Mouse (Mus musculus): ENCODE measurements around the gene Usp36.
"Not testable (repeated sequence)": the region's sequence is repeated elsewhere in the genome, so short reads cannot be mapped to it uniquely, and the experiment has no call there.

Usp36 gene

GRCm38 (mm10) chr11:118303959-118304358, 13.9 kb upstream of the Usp36 start:
- in situ Hi-C loops (cut with MboI, MseI): not testable (repeated sequence)

DNA sequence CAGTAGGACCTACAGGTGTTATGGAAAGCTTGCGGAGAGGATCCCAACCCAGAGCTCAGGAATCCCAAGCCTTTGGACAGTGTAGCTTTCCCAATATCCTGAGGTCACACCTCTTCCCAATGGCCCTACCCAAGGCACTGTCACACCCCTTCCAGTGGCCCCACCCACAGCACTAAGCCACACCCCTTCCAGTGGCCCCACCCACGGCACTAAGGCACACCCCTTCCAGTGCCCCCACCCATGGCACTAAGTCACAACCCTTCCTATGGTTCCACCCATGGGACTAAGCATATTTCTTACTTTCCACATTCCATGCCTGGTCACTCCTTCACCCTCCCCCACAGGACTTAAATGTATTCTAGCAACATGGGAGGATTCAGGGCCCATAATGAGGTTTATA, 8.8 kb upstream of the Usp36 start:
- in situ Hi-C loops (cut with MboI, MseI): no loop called here

- in situ Hi-C loops (cut with MboI, MseI): no loop called here
Observed at GRCm38 (mm10) chr11:118297967-118298366, 7.9 kb upstream of the Usp36 start.

GRCm38 (mm10) chr11:118295026-118295425, 5.0 kb upstream of the Usp36 start:
- in situ Hi-C loops (cut with MboI, MseI): no loop called here

GRCm38 (mm10) chr11:118292671-118293070, 2.6 kb upstream of the Usp36 start:
- in situ Hi-C loops (cut with MboI, MseI): no loop called here

DNA sequence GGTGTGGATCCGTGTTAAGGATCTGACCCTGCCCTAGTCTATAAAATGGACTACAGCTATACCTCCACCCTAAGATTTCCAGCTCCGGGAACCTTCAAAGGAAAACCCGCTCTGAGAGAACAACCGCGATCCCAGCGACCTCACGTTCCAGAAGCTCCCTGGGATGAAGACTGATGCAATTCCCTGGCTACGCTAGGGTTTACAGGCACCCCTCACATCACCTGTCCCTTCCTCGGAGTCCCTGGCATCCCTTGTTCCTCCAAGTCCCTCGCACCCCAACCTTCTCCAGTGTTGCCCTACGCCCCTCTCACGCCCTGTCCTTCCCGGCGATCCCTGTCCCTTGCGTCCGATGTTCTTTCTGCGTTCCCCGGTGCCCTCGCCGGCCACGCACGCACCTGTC, 482 bp downstream of the Usp36 start:
- in situ Hi-C loops (cut with MboI, MseI): loop anchor here (5.0 kb wide), 1 partner anchor 47 kb away; no protein-coding TSS in a partner anchor

DNA sequence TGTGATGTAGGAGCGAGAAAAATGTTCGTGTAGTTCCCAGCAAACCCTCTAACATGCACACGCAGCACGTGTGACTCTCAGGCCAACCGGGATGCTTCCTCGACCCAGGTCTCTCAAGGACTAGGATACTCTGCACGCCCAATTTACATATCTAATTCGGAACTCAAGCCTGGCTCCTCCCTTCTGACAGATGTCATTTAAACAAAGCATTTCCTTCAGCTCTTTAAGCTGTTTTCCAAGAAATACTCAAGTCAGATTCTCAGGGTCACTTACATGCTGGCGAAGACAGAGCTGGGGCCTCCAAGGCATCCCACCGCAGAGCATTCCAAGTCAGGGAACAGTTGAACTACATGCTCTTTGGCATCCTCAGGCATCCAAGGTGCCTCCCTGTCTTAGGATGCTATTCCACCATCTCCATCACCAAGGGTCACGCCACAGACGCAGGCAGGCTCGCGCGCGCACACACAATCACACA, 970 bp downstream of the Usp36 start:
- in situ Hi-C loops (cut with MboI, MseI): loop anchor here (5.0 kb wide), 1 partner anchor 47 kb away; no protein-coding TSS in a partner anchor

GRCm38 (mm10) chr11:118287573-118287972, 2.5 kb downstream of the Usp36 start:
- in situ Hi-C loops (cut with MboI, MseI): loop anchor here (5.0 kb wide), 1 partner anchor 45 kb away; no protein-coding TSS in a partner anchor

DNA sequence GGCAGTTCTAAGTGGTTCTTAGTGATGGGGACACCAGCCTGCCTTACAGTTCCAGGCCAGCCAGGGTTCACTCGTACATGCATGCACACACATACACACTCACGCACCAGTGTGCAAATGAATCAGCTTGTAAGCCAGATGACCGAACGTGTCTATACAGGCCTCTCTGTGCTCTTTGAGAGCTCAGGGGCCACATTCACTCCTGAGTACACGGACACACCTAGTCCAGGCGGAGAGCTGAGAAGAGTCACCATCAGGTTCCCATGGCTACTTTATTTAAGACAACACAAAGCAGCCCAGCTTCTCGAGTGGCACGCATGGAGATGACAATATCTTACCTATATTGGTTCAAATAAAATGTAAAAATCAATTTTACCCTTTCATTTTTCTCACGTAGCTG, 3.6 kb downstream of the Usp36 start:
- in situ Hi-C loops (cut with MboI, MseI): loop anchor here (5.0 kb wide), 1 partner anchor 44 kb away; no protein-coding TSS in a partner anchor

DNA sequence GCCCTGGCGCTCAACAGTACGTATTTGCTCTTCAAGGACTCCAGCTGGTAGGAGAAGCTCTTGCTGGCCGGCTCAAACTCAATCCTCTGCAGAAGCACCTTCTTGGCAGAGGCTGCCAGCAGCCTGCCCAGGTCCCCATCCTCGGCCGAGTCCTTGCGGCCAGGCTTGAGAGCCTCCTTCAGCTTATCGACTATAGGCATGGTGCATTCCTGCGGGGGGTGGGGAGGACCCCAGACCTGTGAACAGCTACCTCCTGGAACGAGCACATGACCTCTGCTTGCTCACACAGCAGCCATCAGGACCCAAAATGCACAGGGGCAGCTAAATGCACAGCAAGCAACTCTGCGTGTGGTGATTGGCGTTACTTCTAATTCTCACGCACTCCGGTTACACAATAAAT, 4.3 kb downstream of the Usp36 start:
- in situ Hi-C loops (cut with MboI, MseI): loop anchor here (5.0 kb wide), 1 partner anchor 43 kb away; no protein-coding TSS in a partner anchor

GRCm38 (mm10) chr11:118280218-118280617, 9.8 kb downstream of the Usp36 start:
- in situ Hi-C loops (cut with MboI, MseI): no loop called here

GRCm38 (mm10) chr11:118276328-118276727, 13.7 kb downstream of the Usp36 start:
- in situ Hi-C loops (cut with MboI, MseI): no loop called here

DNA sequence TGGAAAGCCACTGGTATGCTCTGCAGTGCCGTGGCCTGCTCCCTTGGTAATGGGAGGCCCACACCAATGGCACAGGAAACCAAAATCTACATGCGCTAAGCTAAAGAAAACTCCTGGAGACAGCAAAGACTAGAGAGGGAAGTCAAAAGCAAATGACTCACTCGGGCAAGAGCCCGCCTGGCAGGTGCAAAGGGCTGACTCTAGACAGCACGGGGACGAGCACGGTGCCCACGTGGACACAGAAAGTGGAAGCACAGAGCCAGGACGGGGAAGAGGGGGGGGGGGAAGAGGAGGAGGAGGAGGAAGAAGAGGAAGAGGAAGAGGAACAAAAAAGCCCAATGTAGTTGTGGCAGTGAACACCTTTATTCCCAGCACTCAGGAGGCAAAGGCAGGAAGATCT, 15.0 kb downstream of the Usp36 start:
- in situ Hi-C loops (cut with MboI, MseI): no loop called here

GRCm38 (mm10) chr11:118269827-118270226, 20.2 kb downstream of the Usp36 start:
- in situ Hi-C loops (cut with MboI, MseI): no loop called here

- in situ Hi-C loops (cut with MboI, MseI): no loop called here
Observed at GRCm38 (mm10) chr11:118266666-118267046, 23.4 kb downstream of the Usp36 start.

DNA sequence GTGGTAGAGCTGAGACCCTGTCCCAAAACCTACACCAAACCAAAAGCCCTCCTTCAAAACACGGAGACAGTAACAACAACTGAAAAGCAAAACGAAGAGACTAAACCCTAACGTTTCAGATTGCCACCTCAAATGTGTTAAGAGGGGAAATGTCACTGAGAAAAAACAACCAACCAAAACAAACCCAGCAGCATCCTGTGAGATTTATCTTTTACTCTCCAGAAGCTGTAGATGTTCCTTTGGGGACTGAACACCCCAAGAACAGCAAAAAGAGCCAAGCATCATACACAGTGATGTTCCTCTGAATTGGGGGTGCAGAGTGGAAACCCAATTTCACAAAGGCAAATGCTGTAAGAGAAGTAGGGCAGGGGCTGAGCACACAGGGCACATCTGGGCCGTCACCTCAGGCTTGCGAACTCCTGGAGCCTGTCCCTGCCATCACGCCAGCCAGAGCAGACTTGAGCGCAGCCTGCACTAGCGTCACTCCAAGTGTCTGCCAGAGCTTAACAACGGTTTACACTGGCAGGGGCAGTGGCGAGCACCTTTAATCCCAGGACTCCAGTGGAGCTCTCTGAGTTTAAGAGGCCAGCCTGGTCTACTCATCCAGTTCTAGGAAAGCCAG, 23.9 kb downstream of the Usp36 start:
- in situ Hi-C loops (cut with MboI, MseI): no loop called here

GRCm38 (mm10) chr11:118265621-118266020, 24.4 kb downstream of the Usp36 start:
- in situ Hi-C loops (cut with MboI, MseI): no loop called here

GRCm38 (mm10) chr11:118263146-118263545, 26.9 kb downstream of the Usp36 start:
- in situ Hi-C loops (cut with MboI, MseI): no loop called here

DNA sequence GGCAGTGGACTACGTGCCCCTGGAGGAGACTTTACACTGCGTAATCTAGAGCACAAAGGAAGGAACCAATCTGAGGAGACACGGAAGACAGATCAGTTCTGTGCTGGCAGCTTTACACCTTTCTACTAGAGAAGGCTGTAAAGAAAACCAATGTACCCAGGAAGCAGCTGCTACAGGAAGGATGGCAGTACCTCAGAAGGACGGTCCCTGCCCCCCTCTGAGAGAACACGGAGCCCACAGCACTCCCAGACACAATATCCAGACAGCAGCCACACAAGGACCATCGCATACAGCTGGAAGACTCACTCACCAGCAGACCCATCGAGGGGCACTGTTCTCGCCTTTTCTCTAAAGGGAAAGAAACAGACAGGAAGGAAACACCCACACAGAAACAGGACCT, 30.0 kb downstream of the Usp36 start:
- in situ Hi-C loops (cut with MboI, MseI): no loop called here

- in situ Hi-C loops (cut with MboI, MseI): no loop called here
Observed at GRCm38 (mm10) chr11:118259580-118259979, 30.5 kb downstream of the Usp36 start.

GRCm38 (mm10) chr11:118256371-118256770, 33.7 kb downstream of the Usp36 start:
- in situ Hi-C loops (cut with MboI, MseI): no loop called here

DNA sequence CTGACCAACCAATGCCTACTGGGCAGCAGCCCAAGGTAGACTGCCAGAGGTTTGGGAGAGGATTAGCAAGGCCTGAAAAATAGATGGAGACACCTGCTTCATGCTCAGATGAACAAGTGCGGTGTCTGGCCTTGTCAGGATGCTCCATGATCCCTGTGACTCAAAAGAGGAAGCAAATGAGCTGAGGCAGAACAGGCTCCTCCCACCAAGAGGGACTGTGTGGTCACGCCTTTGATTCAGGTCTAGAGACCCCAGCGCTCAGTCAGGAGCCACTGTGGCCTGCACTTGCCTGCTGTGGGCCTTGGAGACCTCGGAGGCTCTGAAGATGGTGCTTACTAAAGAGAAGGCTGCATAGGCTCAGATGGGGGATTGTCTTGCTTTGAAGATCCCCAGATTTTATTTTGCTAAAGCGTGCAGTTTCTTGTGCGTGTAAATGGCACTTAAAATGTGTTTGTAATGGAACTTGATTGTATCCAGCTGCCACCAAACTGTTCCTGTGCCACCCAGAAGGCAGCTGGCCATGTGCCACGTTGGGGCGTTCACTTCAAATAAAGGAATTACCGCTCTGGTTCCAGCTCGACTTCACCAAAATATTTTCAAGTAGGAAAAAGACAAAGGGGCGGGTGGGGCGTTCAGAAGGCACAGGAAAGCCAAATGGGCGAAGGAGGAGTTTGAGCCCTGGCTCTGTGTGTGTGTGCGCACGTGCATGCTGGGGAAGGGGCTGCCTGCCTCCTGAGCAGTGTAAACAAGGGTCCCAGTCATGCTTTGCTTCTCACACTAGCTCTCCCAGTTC, 35.7 kb downstream of the Usp36 start:
- in situ Hi-C loops (cut with MboI, MseI): no loop called here
